Mouse (Mus musculus) common myeloid progenitor, adult 5-6 weeks (primary cell): ENCODE data around the gene Tcam1. TPM values are rescaled to one million over a fixed set of nuclear protein-coding genes. Genes with fewer than 3 reads are reported as not detected.
A peak's percentile ranks its signal among the peaks of the same experiment; 100 is the strongest.

Experiments
- ATAC-seq: replicated peaks from 2 replicates; pipeline ENCODE4 v1.8.0; 2016; ENCODE audit warnings: low read depth, mild to moderate bottlenecking, moderate TSS enrichment, inconsistent platforms; ENCODE audit not compliant: poor library complexity, severe bottlenecking
- total RNA-seq: library from RNA; stranded (forward); fragments of 200-1000, 187-1606 nt; gene quantifications from 2 replicates; pipeline ENCODE4 v1.2.3, GENCODE M21; 2017

Tcam1 gene
- total RNA-seq, 1 experiment from 2014 or later, result 3.1 TPM

DNA sequence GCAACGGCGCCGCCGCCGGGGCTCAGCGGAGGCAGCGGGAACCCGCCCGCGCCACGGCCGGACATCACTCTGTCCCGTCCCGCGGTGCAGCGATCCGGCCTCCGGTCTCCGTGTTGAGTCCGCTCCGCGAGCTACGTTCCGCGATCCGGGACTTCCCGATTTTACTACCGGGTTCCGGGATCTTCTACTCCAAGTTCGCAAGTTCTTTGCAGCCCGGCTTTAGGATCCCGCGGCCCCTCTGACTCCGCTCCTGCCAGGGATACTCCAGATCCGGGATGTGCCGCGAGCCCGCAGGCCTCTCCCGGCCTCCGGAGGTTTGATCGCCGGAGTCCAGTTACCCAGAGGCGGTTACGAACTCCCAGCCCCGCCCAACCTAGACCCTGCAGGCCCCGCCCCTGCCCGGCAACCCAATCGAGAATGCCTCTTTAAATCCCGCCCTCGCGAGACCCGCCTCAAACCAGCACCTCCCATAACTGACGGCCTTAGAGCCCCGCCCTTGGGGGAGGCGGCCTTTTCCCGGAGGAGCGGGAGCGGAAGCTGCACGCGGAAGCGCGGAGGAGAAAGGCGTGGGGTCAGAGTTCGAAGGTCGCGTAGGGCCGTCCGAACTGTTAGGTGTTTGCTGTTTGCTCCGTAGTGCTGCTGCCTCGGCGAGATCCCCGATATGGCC lies 3.7 kb upstream of the Tcam1 start, which contains the start of gene Smarcd2:
TSS of gene Smarcd2 (minus strand) at position 329 of the 667 bp plus-strand sequence.
- ATAC-seq, result peak; percentile 80

DNA sequence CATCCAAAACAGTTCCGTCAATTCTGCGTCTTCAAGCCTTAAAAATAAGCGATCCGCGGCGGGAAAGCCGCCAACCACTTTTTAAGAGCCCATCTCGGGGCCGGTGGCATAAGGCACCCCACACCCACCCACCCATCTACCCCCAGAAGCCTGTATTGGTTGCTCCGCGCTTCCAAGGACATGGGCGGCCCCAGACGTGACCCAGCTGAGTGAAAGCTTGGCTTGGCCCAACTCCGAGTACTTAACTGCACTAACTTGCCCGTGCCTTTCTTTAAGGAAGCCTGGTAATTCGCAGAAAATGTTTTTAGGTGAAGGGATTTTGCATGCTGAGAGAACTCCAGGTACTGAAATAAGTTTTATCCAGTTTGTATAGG lies 3.2 kb upstream of the Tcam1 start:
- no peak for ATAC-seq

DNA sequence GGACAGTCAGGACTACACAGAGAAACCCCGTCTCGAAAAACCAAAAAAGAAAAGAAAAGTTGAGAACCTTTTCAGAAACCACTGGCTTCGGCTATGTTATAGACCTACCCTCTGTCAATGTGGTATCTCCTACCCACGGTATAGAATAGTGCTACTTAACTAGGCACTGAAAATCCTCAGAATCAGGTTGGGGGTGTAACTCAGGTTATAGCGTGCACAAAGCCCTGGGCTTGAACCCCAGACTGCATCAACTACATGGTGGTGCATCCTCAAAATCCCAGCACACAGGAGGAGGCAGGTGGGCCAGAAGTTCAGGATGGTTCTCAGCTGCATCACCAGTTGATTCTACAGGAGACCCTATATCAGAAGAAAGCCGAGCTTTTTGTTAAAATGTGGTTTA lies 2.7 kb upstream of the Tcam1 start:
- no peak for ATAC-seq

DNA sequence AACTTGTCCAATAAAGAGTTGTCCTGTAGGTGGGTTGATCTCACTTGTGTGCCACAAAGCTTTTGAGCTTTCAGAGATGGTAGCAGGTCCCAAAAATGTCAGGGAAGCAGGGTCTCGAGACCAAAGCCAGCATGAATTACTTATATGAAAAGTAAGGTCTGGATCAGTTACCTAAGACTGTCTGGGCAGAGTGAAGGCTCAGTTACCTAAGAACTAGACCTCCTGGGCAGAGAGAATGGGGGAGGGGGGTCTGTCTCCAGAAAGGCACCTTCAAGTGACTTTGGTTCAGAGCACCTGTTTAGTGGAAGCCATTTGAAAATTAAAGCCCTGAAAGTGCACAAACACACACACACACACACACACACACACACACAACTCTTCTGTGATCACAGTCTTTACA lies 2.1 kb upstream of the Tcam1 start:
- no peak for ATAC-seq

DNA sequence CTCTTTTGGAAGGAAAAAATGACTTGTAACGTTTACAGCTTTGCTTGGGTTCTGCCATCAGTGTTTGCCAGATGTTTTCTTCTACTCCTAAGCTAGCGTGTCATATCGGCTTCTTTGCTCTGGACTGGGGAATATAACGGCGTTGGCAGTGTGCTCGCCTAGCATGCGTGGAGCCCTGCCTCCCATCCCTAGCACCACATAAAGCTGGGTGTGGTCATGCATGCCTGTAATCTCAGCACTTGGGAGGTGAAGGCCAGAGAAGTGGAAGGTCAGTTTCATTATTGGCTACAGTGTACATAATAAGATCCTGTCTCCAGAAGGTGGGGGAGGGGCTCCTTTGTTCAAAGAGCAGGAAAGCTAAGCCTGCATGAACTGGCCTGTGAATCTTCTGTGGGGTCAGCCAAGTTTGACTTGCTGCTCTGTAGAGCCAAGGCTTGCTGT lies 1.5 kb upstream of the Tcam1 start:
- no peak for ATAC-seq

GRCm38 (mm10) chr11:106282452-106282851 lies 6.0 kb downstream of the Tcam1 start:
- ATAC-seq, result no peak

DNA sequence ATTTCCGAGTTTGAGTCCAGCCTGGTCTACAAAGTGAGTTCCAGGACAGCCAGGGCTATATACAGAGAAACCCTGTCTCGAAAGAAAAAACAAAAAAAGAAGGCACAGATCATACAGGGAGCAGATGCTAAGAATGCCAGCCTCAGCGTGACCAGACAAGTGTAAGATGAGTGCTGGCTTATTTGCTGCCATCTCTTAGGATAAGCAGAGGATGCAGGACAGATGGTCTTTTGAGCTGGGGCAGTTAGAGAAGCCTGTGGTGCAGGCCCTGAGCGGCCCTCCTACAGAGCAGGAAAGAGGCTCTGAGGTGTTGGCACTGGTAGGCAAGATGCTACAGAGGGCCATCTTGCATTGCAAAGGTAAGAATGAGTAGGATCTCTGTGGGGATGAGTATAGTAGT lies 6.9 kb downstream of the Tcam1 start:
- ATAC-seq, result no peak

DNA sequence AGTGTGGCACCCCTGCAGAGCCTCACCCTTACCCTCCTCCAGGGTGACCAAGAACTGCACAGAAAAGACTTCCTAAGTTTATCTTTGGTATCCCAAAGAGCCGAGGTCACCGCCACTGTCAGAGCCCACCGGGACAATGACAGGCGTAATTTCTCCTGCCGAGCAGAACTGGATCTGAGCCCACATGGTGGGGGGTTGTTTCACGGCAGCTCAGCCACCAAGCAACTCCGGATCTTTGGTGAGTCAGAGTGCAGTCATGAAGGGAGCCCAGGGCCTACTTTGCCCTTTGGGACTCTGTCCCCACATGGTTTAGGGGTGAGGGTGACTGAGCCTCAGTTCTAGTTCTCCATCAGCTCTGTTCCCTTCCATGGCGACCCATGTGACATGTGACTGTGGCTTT lies 7.7 kb downstream of the Tcam1 start:
- no peak for ATAC-seq

DNA sequence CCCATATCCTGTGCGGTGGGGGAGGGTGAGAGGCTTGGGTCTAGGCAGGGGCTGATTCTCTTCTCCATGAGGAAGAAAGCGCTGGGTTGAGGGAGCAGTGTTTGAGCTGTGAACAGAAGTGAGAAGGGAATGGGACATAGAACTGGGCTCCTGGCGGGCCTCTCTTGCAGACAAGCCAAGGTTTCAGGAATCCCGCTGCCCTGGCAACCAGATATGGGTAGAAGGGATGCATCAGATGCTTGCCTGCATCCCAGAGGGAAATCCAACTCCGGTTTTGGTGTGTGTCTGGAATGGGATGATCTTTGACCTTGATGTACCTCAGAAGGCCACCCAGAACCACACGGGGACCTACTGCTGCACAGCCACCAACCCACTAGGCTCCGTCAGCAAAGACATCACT lies 9.7 kb downstream of the Tcam1 start:
- no peak for ATAC-seq

GRCm38 (mm10) chr11:106286987-106287386 lies 10.5 kb downstream of the Tcam1 start:
- ATAC-seq, result no peak

- ATAC-seq, result 0 out of 2 replicates have a peak, but pooled peaks have one; percentile 52
Observed at GRCm38 (mm10) chr11:106289369-106289768, 12.9 kb downstream of the Tcam1 start.

DNA sequence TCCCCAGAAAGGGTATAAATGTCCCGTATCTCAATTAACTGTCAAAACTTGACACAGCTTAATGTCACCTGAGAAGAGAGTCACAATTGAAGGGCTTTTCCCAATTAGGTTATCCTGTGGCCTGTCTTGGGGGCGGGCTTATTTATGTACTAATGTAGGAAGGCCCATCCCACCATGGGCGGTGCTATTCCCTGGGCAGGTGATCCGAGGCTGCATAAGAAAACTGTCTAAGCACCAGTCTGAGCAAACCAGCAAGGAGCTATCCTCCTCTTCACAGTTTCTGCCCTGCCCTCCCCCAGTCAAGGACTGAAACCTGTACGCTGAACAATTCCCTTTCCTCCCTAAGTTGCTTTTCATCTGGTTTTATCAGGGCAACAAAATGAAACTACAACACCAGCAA lies 13.9 kb downstream of the Tcam1 start:
- ATAC-seq, result no peak

DNA sequence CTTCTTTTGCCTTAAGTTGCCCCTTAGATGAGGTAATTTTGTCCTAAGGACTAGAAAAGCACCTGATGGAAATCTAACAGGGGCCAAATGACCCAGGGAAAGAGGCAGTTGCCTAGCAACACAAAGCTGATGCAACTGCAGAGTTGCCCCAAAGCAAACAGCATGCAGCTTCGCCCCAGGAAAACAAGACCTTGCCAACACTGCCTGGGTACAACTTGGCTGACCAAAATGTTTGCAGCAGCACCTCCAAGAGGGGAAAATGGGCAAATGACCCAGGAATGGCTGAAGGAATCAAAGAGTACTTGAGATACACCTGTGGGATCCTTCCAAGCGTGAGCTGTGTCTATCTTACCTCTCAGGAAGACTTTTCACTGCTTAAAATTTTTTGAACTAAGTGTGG lies 15.4 kb downstream of the Tcam1 start:
- no peak for ATAC-seq

DNA sequence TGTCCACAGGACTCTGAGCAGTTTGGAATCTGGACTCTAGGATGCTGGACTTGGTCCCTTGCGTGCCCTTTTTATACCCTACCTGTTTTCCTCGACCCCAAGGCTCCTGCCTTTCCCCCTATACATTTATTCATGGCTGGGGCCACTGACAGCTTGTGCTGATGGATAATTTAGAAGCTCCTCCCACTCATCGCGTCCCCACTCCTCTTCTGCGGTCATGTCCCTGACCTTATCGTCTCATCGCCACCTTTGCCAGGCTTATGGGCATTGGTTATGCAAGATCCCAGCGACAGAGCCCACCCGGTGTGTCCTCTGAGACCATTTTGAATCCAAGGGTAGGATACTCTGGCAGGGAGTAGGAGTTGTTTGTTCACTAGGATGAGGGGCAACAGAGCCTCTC lies 25.3 kb downstream of the Tcam1 start, which contains the start of gene Gh:
TSS of gene Gh (minus strand) at position 101 of the 400 bp plus-strand sequence.
- no peak for ATAC-seq

GRCm38 (mm10) chr11:106302634-106303033 lies 26.2 kb downstream of the Tcam1 start:
- peak; percentile 94 for ATAC-seq

GRCm38 (mm10) chr11:106305348-106306064 lies 29.0 kb downstream of the Tcam1 start:
- ATAC-seq, result peak; percentile 67

GRCm38 (mm10) chr11:106306065-106306385 lies 29.6 kb downstream of the Tcam1 start:
- ATAC-seq, result no peak

GRCm38 (mm10) chr11:106306758-106307157 lies 30.3 kb downstream of the Tcam1 start:
- no peak for ATAC-seq

DNA sequence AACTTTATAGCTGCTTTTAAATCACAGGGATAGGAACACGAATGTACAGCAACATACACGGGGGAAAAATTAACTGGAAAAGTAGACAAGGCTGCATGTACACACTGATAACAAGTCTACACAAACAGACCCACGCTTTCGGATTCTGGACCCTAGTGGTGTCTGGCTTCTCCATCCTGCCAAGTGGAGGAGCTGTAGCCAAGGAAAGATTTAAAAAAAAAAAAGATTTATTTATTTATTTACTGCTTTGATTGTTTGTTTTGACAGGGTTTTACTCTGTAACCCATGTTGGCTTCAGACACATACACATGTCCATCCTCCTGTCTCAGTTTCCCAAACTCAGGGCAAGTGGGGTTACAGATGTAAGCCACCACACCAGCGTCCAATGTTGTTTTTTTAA lies 31.0 kb downstream of the Tcam1 start:
- no peak for ATAC-seq

DNA sequence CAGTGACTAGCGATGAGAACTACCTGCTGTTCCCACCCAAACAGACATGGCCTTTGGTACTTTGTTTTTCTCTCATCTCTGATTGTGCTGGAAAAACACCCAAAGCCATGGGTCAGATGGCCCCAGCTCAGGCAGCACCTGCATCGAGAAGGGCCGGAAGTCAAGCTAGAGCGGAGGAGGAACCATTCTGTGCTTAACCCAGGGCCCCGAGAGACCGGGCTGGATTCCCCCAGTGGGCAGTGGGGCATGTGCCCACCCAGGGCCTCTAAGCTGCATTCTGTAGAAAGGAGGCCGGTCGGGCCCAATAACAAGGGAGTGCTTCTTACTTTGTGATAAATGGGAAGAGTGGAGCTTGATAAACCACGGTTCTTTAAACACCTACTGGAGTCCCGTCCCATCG lies 31.7 kb downstream of the Tcam1 start:
- ATAC-seq, result no peak

DNA sequence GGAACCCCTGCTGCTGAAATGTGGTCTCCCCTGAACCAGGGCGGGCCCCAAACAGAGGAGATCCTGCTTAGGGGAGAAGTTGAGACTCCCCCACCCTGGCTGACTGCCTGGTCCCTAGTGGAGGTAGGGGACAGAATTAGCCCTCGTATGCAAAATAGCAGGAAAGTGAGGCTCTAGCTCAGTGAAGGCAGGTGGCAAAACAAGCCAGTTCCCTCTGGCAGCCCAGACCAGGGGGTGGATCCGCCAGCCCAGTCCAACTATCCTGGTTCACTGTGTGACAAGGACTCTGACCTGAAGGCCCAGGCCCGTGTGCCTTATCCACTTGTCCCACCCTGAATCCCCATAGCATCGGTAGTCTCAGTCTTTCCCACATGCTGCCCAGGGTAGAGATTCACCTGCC lies 33.7 kb downstream of the Tcam1 start:
- ATAC-seq, result no peak

DNA sequence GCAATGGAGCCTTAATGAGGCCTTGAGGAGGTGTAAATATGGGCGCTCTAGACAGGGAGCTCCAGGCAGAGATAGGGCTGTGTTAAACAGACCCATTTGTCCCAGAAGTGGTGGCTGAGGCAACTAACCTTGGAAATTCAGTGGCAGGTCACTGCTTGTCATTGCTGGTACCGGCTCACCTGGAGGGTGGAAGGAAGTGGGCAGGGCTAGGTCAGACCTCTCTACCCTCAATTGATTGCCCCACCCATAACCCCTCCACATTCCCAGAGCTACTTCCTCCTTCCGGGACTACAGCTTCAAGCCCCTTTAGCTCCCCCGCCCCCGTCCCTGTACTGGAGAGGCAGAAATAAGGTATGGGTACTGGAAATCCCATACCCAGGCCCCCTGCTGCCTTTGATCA lies 37.1 kb downstream of the Tcam1 start:
- ATAC-seq, result peak; percentile 68
